Mouse (Mus musculus) erythroblast, embryonic 14.5 days (primary cell): ENCODE results near the gene Rabl2.

Experiments
- GATA1 ChIP-seq: IDR thresholded peaks from 2 replicates; pipeline ENCODE4 v1.6.1; 2012; ENCODE audit warnings: low read length, inconsistent platforms, mixed read lengths
- TAL1 ChIP-seq: IDR thresholded peaks from 3 replicates; pipeline ENCODE4 v1.6.1; 2012; ENCODE audit warnings: low read length, inconsistent platforms, mixed read lengths

GRCm38 (mm10) chr15:89585101-89585500 is 6.6 kb downstream of the Rabl2 start:
- TF ChIP-seq TAL1 (no peak), GATA1 (no peak)
